Mouse (Mus musculus) spleen, adult 2 months (tissue): ENCODE results near the gene Bbs9.

ENCODE experiments used
- CTCF ChIP-seq: fragments of 200-500 bp; IDR thresholded peaks from 2 replicates; pipeline ENCODE4 v1.5.1; 2011; ENCODE audit warnings: mild to moderate bottlenecking, inconsistent platforms; ENCODE audit not compliant: insufficient read depth, insufficient read length, insufficient replicate concordance; ENCODE audit errors: extremely low read depth
- POLR2A ChIP-seq: fragments of 200-500 bp; IDR thresholded peaks from 2 replicates; pipeline ENCODE4 v1.6.1; 2011; ENCODE audit warnings: low read depth, low read length, inconsistent platforms

GRCm38 (mm10) chr9:22718174-22718823, 242.8 kb downstream of the Bbs9 start:
- TF ChIP-seq CTCF = no peak
- no peak for TF ChIP-seq POLR2A
